Mouse (Mus musculus): ENCODE results near the gene Zap70. TPM values are rescaled to one million over a fixed set of nuclear protein-coding genes. Genes with fewer than 3 reads are reported as not detected.
A peak's percentile ranks its signal among the peaks of the same experiment; 100 is the strongest.

Gene Zap70
- total RNA-seq, 2 experiments from 2014 or later: 0.23 TPM; not detected in 1

GRCm38 (mm10) chr1:36770998-36771397, 9.4 kb downstream of the Zap70 start:
- ATAC-seq (replicated peaks; ENCODE audit: low FRiP score, poor library complexity, severe bottlenecking): no peak

- ATAC-seq (replicated peaks; ENCODE audit: low FRiP score, poor library complexity, severe bottlenecking): no peak
Observed at GRCm38 (mm10) chr1:36772198-36772934, 10.8 kb downstream of the Zap70 start.

GRCm38 (mm10) chr1:36780793-36781192, 19.2 kb downstream of the Zap70 start:
- ATAC-seq (replicated peaks; ENCODE audit: low FRiP score, poor library complexity, severe bottlenecking): no peak

- ATAC-seq (replicated peaks; ENCODE audit: low FRiP score, poor library complexity, severe bottlenecking): no peak
Observed at GRCm38 (mm10) chr1:36782476-36782875, 20.9 kb downstream of the Zap70 start.

- peak; percentile 46; the same call in 1 of the 2 replicates for ATAC-seq (replicated peaks; ENCODE audit: low FRiP score, poor library complexity, severe bottlenecking)
Observed at GRCm38 (mm10) chr1:36784365-36785134, 23.0 kb downstream of the Zap70 start.

- ATAC-seq (replicated peaks; ENCODE audit: low FRiP score, poor library complexity, severe bottlenecking): no peak
Observed at GRCm38 (mm10) chr1:36785238-36785641, 23.6 kb downstream of the Zap70 start.

- ATAC-seq (replicated peaks; ENCODE audit: low FRiP score, poor library complexity, severe bottlenecking): no peak
Observed at GRCm38 (mm10) chr1:36786377-36786776, 24.8 kb downstream of the Zap70 start.

GRCm38 (mm10) chr1:36789416-36789815, 27.8 kb downstream of the Zap70 start:
- ATAC-seq (replicated peaks; ENCODE audit: low FRiP score, poor library complexity, severe bottlenecking): no peak

GRCm38 (mm10) chr1:36796711-36797110, 35.1 kb downstream of the Zap70 start:
- ATAC-seq (replicated peaks; ENCODE audit: low FRiP score, poor library complexity, severe bottlenecking): no peak

- ATAC-seq (replicated peaks; ENCODE audit: low FRiP score, poor library complexity, severe bottlenecking): no peak
Observed at GRCm38 (mm10) chr1:36797481-36797880, 35.9 kb downstream of the Zap70 start.

- ATAC-seq (replicated peaks; ENCODE audit: low FRiP score, poor library complexity, severe bottlenecking): no peak
Observed at GRCm38 (mm10) chr1:36800379-36801011, 38.9 kb downstream of the Zap70 start.

- no peak for ATAC-seq (replicated peaks; ENCODE audit: low FRiP score, poor library complexity, severe bottlenecking)
Observed at GRCm38 (mm10) chr1:36804259-36804658, 42.7 kb downstream of the Zap70 start.

GRCm38 (mm10) chr1:36804833-36805232, 43.2 kb downstream of the Zap70 start:
- no peak for ATAC-seq (replicated peaks; ENCODE audit: low FRiP score, poor library complexity, severe bottlenecking)

- ATAC-seq (replicated peaks; ENCODE audit: low FRiP score, poor library complexity, severe bottlenecking): no peak
Observed at GRCm38 (mm10) chr1:36806181-36806905, 44.7 kb downstream of the Zap70 start.

GRCm38 (mm10) chr1:36807086-36807485, 45.5 kb downstream of the Zap70 start:
- ATAC-seq (replicated peaks; ENCODE audit: low FRiP score, poor library complexity, severe bottlenecking): no peak

- ATAC-seq (replicated peaks; ENCODE audit: low FRiP score, poor library complexity, severe bottlenecking): no peak
Observed at GRCm38 (mm10) chr1:36807782-36808565, 46.4 kb downstream of the Zap70 start.

- ATAC-seq (replicated peaks; ENCODE audit: low FRiP score, poor library complexity, severe bottlenecking): no peak
Observed at GRCm38 (mm10) chr1:36811806-36812205, 50.2 kb downstream of the Zap70 start.

- no peak for ATAC-seq (replicated peaks; ENCODE audit: low FRiP score, poor library complexity, severe bottlenecking)
Observed at GRCm38 (mm10) chr1:36813415-36813814, 51.8 kb downstream of the Zap70 start.

GRCm38 (mm10) chr1:36814271-36814903, 52.8 kb downstream of the Zap70 start:
- no peak for ATAC-seq (replicated peaks; ENCODE audit: low FRiP score, poor library complexity, severe bottlenecking)
